Mouse (Mus musculus): ENCODE results near the gene Itm2b.

- TF ChIP-seq POLR2A (IDR thresholded peaks at IDR 0.05; ENCODE audit: borderline replicate concordance, control insufficient read depth, low read depth, low read length), result no peak
- TF ChIP-seq CTCF (IDR thresholded peaks at IDR 0.05; ENCODE audit: control insufficient read depth, insufficient read depth, low read length), result no peak
Measured at GRCm38 (mm10) chr14:73372990-73373389, 12.1 kb downstream of the Itm2b start.

All from bone marrow, adult 2 months (tissue).